Mouse (Mus musculus) embryo, embryonic 11.5 days (tissue): ENCODE data around the gene Ntm.
A peak's percentile ranks its signal among the peaks of the same experiment; 100 is the strongest.

Experiments used
- DNase-seq: peaks from one replicate; pipeline ENCODE4 v3.0.0-alpha.2; 2012; ENCODE audit warnings: low read depth, low spot score

The Ntm gene

GRCm38 (mm10) chr9:29244006-29244405 is 718.9 kb downstream of the Ntm start:
- no peak for DNase-seq

GRCm38 (mm10) chr9:29242497-29243422 is 720.2 kb downstream of the Ntm start:
- no peak for DNase-seq

GRCm38 (mm10) chr9:29240797-29241196 is 722.1 kb downstream of the Ntm start:
- DNase-seq = no peak

- DNase-seq = no peak
Measured at GRCm38 (mm10) chr9:29238973-29239372, 724.0 kb downstream of the Ntm start.

GRCm38 (mm10) chr9:29236752-29237151 is 726.2 kb downstream of the Ntm start:
- DNase-seq = no peak

- no peak for DNase-seq
Measured at GRCm38 (mm10) chr9:29227747-29228146, 735.2 kb downstream of the Ntm start.

- DNase-seq = no peak
Measured at GRCm38 (mm10) chr9:29222915-29223545, 739.9 kb downstream of the Ntm start.

- DNase-seq = no peak
Measured at GRCm38 (mm10) chr9:29220941-29221615, 741.9 kb downstream of the Ntm start.

GRCm38 (mm10) chr9:29220493-29220892 is 742.4 kb downstream of the Ntm start:
- no peak for DNase-seq

GRCm38 (mm10) chr9:29217951-29218350 is 745.0 kb downstream of the Ntm start:
- no peak for DNase-seq

- DNase-seq = no peak
Measured at GRCm38 (mm10) chr9:29216528-29216927, 746.4 kb downstream of the Ntm start.

GRCm38 (mm10) chr9:29215796-29216195 is 747.1 kb downstream of the Ntm start:
- DNase-seq = no peak

GRCm38 (mm10) chr9:29215241-29215640 is 747.7 kb downstream of the Ntm start:
- no peak for DNase-seq

GRCm38 (mm10) chr9:29209243-29209642 is 753.7 kb downstream of the Ntm start:
- no peak for DNase-seq

- no peak for DNase-seq
Measured at GRCm38 (mm10) chr9:29208142-29208541, 754.8 kb downstream of the Ntm start.

GRCm38 (mm10) chr9:29205680-29206079 is 757.3 kb downstream of the Ntm start:
- no peak for DNase-seq

- DNase-seq = no peak
Measured at GRCm38 (mm10) chr9:29202196-29202595, 760.7 kb downstream of the Ntm start.

GRCm38 (mm10) chr9:29201163-29202053 is 761.5 kb downstream of the Ntm start:
- DNase-seq = peak; percentile 46

GRCm38 (mm10) chr9:29197046-29197445 is 765.9 kb downstream of the Ntm start:
- DNase-seq = no peak

- no peak for DNase-seq
Measured at GRCm38 (mm10) chr9:29194265-29194664, 768.7 kb downstream of the Ntm start.

- no peak for DNase-seq
Measured at GRCm38 (mm10) chr9:29183011-29183410, 779.9 kb downstream of the Ntm start.
